Mouse (Mus musculus) bone marrow macrophage, adult 2 months (primary cell): ENCODE measurements around the gene Dlgap3.

ENCODE experiments used
- CTCF ChIP-seq: IDR thresholded peaks from 2 replicates; pipeline ENCODE4 v1.5.1; 2012; ENCODE audit warnings: low read depth, mild to moderate bottlenecking, low read length, moderate library complexity
- POLR2A ChIP-seq: IDR thresholded peaks from 2 replicates; pipeline ENCODE4 v1.6.1; 2012; ENCODE audit warnings: mild to moderate bottlenecking, low read depth, low read length, borderline replicate concordance

- TF ChIP-seq CTCF = no peak
- TF ChIP-seq POLR2A = no peak
Measured at GRCm38 (mm10) chr4:127232551-127232950, 63.5 kb downstream of the Dlgap3 start.
